Mouse (Mus musculus) adrenal gland, adult 8-10 months (tissue): ENCODE data around the gene Uaca. TPM values are rescaled to one million over a fixed set of nuclear protein-coding genes. Genes with fewer than 3 reads are reported as not detected.

Experiments used
- DNase-seq: peaks from one replicate; pipeline ENCODE4 v3.0.0; 2022
- total RNA-seq, 4 experiments: library from RNA; stranded (reverse); gene quantifications; 2 replicates each; pipeline ENCODE4 v1.2.4; 2022

Uaca gene
- total RNA-seq, 4 experiments from 2014 or later = 37.5 to 62.0 (median 48.1) TPM

DNA sequence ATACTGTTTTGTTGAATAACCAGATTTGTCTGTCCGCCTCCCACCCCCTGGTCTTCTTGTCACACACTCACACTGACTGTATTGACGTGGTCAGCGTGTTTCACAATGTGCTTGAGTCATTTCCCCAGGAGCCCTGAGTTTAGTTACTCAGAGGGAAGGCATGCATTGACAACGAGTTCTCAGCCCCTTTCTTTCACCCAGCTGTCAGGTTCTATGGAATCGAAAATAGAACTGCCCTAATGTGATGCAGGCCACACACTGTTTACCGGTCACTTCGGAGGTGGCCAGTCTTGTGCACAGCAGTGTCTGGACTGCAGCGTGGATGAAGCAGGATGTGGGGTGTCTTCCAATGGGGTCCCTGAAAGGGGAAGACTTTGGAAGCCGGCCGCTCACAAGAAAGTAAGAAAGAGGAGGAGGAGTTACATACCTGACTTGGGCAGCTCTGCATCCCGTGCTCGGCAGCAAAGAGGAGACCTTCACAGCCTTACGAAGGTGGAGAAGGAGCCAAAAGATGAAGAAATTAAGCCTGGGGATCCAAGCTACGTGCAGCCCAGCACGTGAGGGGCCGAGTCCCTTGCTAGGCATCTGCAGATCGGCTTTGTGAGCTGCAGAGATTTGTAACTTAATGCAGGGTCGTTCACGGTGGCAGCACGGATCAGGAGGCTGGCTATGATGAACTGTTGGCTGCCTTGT lies 43.3 kb downstream of the Uaca start:
- DNase-seq = peak; percentile 72

DNA sequence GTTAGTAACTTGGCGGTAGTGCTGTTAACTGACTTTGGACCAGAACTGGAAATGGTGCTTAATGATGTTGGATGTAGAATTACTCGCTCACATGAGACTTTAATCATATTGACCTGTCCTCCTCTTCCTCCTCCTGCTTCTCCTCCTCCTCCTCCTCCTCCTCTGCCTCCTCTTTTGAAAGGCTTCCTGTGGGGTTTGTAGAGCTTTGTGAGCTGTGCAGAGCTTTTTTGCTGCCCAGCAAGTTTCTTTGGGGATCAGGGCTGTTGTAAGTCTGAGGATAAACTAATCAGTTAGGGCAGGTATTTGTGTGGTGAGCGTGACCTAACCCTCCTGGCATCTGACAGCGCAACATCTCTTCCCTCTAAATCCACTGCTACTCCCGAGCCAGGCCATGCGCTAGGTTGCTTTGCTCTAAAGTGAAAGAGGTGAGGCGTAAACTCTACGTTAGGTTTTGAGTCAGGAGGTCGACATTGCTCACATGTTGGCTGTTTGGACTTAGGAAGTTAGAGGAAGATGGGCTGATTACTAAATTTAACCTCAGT lies 44.1 kb downstream of the Uaca start:
- DNase-seq = no peak

DNA sequence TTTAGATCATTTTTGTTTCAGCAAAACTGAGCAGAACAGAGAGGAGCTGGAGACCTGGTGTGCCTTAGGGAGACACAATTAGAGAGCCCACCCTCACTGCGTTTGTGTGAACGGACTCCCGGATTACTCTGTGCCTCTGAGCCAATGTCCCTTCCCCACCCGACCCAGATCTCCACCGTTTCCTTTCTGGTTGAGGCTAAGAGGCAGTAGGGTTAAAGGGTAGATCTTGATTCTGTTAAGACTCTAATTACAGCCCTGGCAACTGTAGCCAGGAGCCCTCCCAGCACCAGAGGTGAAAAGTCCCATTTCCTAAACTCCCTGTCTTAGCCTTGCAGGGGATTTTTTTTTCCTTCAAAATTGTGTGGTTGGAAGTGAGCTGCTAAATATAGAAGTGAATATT lies 47.1 kb downstream of the Uaca start:
- no peak for DNase-seq

DNA sequence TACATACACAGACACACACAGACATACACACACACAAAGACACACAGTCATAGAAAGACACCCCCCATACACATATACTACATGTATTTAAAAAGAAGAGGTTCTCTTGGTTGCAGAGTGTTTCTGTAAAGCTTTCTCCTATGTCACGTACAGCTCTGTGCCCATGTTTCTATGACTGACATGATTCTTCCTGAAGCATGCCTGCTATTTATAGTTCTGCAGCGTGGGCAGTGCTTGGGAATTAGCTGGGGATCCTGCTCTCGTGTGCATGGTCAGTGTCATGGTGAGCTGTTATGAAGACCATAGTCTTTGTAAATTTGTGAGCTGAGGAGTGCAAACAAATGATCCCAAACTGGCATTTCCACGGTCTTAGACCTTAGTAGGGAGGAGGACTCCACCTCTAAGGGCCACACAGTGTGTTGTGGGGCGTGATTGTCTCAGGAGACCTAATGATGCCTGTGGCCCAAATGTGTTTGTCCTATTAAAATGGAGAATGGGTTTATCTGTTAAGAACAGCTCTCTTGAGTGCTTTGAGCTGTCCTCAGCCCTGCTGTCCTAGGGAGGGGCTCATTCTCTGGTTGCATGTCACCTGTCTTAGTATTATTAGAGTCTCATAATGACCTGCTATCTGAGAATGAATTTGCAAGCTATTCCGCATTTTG lies 49.2 kb downstream of the Uaca start:
- DNase-seq = no peak

GRCm38 (mm10) chr9:60848730-60849129 lies 54.4 kb downstream of the Uaca start:
- no peak for DNase-seq

- no peak for DNase-seq
Measured at GRCm38 (mm10) chr9:60849986-60850385, 55.6 kb downstream of the Uaca start.

DNA sequence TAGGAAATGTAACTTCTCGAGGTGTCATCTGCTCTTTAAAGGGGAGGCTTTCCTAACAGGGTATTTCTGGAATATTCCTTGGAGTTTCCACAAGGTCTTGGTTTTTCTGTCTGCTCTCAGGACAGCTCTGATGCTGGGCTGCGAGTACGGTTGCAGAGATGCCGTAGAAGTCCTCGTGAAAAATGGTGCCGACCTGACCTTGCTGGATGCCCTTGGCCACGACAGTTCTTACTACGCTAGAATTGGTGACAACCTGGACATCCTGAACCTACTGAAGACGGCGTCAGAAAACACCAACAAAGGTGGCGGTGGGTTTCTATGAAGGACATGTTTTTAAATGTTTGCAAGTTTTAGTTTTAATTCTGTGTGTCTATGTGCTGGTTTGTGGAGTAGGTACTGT lies 59.9 kb downstream of the Uaca start:
- no peak for DNase-seq

GRCm38 (mm10) chr9:60857833-60858232 lies 63.5 kb downstream of the Uaca start:
- DNase-seq = no peak

DNA sequence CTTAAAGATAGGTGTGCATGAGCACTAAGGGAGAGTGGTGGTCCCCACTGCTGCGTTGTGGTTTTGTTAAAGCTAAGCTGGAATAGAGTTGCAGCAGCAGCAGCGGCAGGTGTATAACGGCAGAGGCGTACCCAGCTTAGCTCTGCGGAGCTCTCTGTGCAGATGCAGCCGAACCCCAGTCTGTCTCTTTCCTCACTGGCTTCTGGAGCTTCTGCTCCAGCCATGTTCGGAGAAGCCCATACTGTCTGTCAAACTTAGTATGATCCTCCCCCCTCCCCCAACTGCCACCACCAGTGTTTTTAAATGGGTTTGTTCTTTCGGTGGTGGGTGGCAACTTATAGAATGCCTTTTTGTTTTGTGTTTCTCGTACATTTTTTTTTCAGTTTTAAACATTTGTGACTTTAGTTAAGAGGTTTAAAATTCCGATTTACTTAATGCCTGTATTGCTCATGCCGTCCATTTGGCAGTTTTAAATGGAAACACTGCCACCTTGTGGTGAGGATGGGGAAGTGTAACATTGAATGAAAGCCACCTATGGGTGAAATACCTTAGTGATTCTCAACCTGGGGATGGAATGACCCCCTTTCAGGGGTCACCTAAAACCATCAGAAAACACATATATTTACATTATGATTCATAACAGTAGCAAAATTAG lies 64.1 kb downstream of the Uaca start:
- no peak for DNase-seq

DNA sequence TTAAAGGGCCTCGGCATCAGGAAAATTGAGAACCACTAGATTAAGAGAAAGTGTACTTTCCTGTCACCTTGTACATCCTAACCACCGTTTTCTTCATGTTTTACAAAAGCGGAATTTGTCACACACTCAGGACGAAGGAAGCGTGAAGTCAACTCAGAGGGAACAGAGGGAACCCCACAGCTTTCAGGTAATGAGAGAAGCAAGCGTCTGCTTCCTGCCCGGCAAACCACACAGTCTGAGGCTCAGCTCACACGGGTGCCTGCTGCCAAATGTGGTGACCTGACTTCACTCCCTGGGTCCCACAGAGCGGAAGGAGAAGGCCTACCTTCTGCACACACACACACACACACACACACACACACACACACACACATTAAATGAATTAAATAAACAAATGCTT lies 64.7 kb downstream of the Uaca start:
- DNase-seq = no peak

- DNase-seq = no peak
Measured at GRCm38 (mm10) chr9:60861030-60861429, 66.7 kb downstream of the Uaca start.

DNA sequence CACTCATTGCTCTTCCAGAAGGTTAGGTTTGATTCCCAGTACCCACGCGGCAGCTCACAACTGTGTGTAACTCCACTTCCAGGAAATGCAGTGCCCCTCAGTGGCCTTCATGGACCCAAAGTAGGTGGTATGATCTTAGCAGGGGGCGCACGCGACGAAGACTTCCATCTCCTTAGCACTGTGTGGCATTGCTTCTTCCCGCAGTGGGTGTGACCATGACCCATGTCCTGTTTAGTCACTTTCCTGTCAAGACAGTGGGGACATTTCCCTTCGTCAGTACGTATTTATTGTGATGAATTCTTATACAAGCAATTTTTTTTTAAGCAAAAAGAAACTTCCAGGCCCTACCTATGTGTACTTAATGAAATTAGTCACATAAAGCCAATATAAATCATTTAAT lies 70.3 kb downstream of the Uaca start:
- no peak for DNase-seq

- DNase-seq = no peak
Measured at GRCm38 (mm10) chr9:60865866-60866265, 71.5 kb downstream of the Uaca start.

DNA sequence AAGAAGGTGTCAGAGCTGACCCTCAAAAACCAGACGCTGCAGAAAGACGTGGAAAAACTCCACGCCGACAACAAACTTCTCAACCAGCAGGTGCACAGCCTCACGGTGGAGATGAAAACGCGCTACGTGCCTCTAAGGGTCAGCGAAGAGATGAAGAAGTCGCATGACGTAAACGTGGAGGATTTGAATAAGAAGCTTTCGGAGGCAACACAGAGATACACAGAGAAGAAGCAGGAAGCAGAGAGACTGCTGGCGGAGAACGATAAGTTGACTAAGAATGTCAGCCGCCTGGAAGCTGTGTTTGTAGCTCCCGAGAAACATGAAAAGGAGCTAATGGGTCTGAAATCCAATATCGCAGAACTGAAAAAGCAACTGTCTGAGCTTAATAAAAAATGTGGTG lies 76.1 kb downstream of the Uaca start:
- DNase-seq = no peak

- DNase-seq = no peak
Measured at GRCm38 (mm10) chr9:60870919-60871503, 76.7 kb downstream of the Uaca start.

GRCm38 (mm10) chr9:60873257-60874054 lies 79.1 kb downstream of the Uaca start:
- DNase-seq = no peak

GRCm38 (mm10) chr9:60874055-60874392 lies 79.7 kb downstream of the Uaca start:
- DNase-seq = no peak

GRCm38 (mm10) chr9:60876085-60876484 lies 81.7 kb downstream of the Uaca start:
- DNase-seq = no peak

GRCm38 (mm10) chr9:60876531-60876930 lies 82.2 kb downstream of the Uaca start:
- DNase-seq = no peak

DNA sequence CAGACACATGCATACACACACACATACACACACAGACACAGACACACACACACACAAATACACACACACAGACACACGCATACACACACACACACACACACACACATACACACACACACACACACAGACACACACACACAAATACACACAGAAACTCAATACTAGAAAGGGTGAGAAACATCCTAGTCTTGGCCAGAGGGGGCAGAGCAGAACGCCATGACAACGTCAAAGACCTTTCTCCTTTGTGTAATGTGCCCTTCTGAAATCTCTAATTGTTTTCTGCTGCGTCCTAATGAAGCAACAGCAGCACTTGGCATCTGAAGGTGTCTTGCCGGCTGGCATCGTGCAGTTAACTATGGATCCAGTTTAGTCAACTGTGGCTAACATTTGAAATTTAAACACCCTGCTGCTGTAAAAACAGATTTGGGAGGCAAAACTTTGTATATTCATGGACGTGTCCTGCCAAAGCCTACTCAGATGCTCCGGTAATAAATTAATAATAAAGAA lies 83.8 kb downstream of the Uaca start:
- no peak for DNase-seq

- no peak for DNase-seq
Measured at GRCm38 (mm10) chr9:60878630-60879029, 84.3 kb downstream of the Uaca start.

DNA sequence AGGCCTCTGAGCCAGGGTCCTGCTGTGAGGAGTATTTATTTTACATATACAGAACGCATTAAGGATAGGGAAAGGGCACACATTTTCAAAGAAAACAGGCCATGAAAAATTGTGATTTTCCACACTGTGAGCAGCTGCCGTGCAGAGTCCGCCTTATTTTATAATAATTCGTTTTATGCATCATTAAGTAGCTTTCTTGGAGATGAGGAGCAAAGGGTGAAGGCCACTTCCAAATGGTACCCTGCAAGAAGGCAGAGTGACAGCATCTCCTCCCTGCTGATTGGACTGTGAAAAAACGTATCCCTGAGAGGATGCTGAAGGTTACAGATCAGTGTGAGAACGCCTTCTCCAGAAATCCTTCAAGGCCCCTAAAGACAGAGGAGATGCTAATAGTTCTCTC lies 90.8 kb downstream of the Uaca start:
- DNase-seq = no peak
